Mouse (Mus musculus) heart, postnatal 0 days (tissue): ENCODE measurements around the gene Stra6. TPM values are rescaled to one million over a fixed set of nuclear protein-coding genes. Genes with fewer than 3 reads are reported as not detected.

Experiments
- ATAC-seq: fragments of 200-750 bp; cut with Nextera tagmentation; 2 replicates; pipeline ENCODE4 v1.8.0; 2017; ENCODE audit warnings: low read depth, moderate number of reproducible peaks, moderate library complexity; ENCODE audit not compliant: insufficient read depth
- DNase-seq: peaks from one replicate; pipeline ENCODE4 v3.0.0-alpha.2; 2016; ENCODE audit warnings: low spot score
- H3K27ac ChIP-seq: fragments of 300-500 bp; sonication (generic); 2 replicates; pipeline ENCODE4 v1.5.1; 2014; ENCODE audit warnings: low read depth, mild to moderate bottlenecking
- H3K27me3 ChIP-seq: fragments of 300-500 bp; sonication (generic); 2 replicates; pipeline ENCODE4 v1.6.1; 2014; ENCODE audit warnings: low read length, mixed read lengths; ENCODE audit not compliant: control insufficient read depth, insufficient read depth
- H3K36me3 ChIP-seq: fragments of 300-500 bp; sonication (generic); replicated peaks from 2 replicates; pipeline ENCODE4 v1.6.1; 2014; ENCODE audit warnings: low read length, mixed read lengths; ENCODE audit not compliant: control insufficient read depth, insufficient read depth
- H3K4me1 ChIP-seq: fragments of 300-500 bp; sonication (generic); 2 replicates; pipeline ENCODE4 v1.6.1; 2014; ENCODE audit warnings: antibody characterized with exemption; ENCODE audit not compliant: control insufficient read depth, insufficient read depth
- H3K4me2 ChIP-seq: fragments of 300-500 bp; sonication (generic); 2 replicates; pipeline ENCODE4 v1.6.1; 2014; ENCODE audit warnings: low read depth, mild to moderate bottlenecking, low read length, moderate library complexity
- H3K4me3 ChIP-seq: fragments of 300-500 bp; sonication (generic); 2 replicates; pipeline ENCODE4 v1.5.1; 2014; ENCODE audit warnings: low read depth, low read length
- H3K9ac ChIP-seq: fragments of 300-500 bp; sonication (generic); replicated peaks from 2 replicates; pipeline ENCODE4 v1.6.1; 2014; ENCODE audit warnings: low read depth, low read length, mixed read lengths
- H3K9me3 ChIP-seq: fragments of 300-500 bp; sonication (generic); replicated peaks from 2 replicates; pipeline ENCODE4 v1.6.1; 2016; ENCODE audit warnings: low read length; ENCODE audit not compliant: control insufficient read depth
- CTCF ChIP-seq: IDR thresholded peaks from 2 replicates; pipeline ENCODE4 v1.5.1; 2016; ENCODE audit warnings: antibody characterized with exemption, control low read depth, low read depth
- EP300 ChIP-seq: IDR thresholded peaks from 2 replicates; pipeline ENCODE4 v1.6.1; 2016; ENCODE audit warnings: antibody characterized with exemption, low read depth
- WGBS: fragments of 180-500 bp; shearing (Covaris S2); extraction: QIAGEN DNeasy Blood & Tissue Kit; methylation state at CpG from one replicate; pipeline ENCODE4 v1.1.7; 2014; 5-methylcytosine and 5-hydroxymethylcytosine counted together
- polyA plus RNA-seq: library from polyadenylated mRNA; unstranded; fragments of >200 nt; fragmentation: Nextera tagmentation; extraction: Ambion mirVana; gene quantifications from 2 replicates; pipeline ENCODE4 v1.2.1, GENCODE M21; 2015
- total RNA-seq: library from RNA; depleted of rRNA; stranded (reverse); fragments of >200 nt; gene quantifications from 2 replicates; pipeline ENCODE4 v1.2.3, GENCODE M21; 2014; ENCODE audit warnings: low replicate concordance

Gene Stra6
- total and polyA plus RNA-seq, 2 experiments from 2014 or later: 0.05 TPM; not detected in 1

GRCm38 (mm10) chr9:58162173-58162572 lies 98.6 kb downstream of the Stra6 start:
- Histone ChIP-seq H3K9ac (no peak overlapping the region), H3K9me3 (no peaks in the 10 kb centered on the region; the same call in 1 of the 2 replicates), H3K27me3 (no peaks in the 10 kb centered on the region), H3K27ac (no peak overlapping the region), H3K36me3 (no peaks in the 10 kb centered on the region), H3K4me3 (no peak overlapping the region), H3K4me1 (no peaks in the 10 kb centered on the region), H3K4me2 (no peak overlapping the region)
- DNase-seq: no peak
- WGBS: 85% methylated on average over 3 of the region's 3 CpGs
- no peak for ATAC-seq
- TF ChIP-seq EP300: no peak
- no peak for TF ChIP-seq CTCF

DNA sequence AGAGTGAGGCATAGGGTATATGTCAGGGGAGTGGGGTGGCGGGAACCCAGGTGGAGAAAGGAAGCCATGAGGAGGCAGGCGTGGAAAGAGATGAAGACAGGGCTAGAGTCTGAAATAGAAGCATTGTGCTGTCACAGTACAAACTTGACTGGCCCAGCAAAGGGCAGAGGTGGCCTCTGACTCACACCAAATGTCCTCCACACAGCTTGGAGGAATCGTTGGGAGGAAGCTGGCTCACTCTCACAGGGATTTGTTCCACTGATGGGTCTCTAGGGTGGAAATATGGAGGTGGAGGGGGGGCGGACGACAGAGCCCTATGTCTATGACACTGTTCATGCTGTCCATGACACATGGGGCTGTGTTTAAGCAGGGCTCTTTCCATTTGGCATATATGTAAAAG lies 99.6 kb downstream of the Stra6 start:
- H3K4me3 ChIP-seq: no peak overlapping the region
- ATAC-seq (no peak), DNase-seq (no peak)
- no peaks in the 10 kb centered on the region for H3K27me3 ChIP-seq
- H3K4me1 ChIP-seq: no peaks in the 10 kb centered on the region
- no peak overlapping the region for H3K9ac ChIP-seq
- 40% methylated on average over 5 of the region's 5 CpGs for WGBS
- no peak overlapping the region for H3K27ac ChIP-seq
- TF ChIP-seq EP300: no peak
- TF ChIP-seq CTCF: no peak
- H3K4me2 ChIP-seq: no peak overlapping the region
- H3K9me3 ChIP-seq: no peaks in the 10 kb centered on the region; the same call in 1 of the 2 replicates
- no peaks in the 10 kb centered on the region for H3K36me3 ChIP-seq

DNA sequence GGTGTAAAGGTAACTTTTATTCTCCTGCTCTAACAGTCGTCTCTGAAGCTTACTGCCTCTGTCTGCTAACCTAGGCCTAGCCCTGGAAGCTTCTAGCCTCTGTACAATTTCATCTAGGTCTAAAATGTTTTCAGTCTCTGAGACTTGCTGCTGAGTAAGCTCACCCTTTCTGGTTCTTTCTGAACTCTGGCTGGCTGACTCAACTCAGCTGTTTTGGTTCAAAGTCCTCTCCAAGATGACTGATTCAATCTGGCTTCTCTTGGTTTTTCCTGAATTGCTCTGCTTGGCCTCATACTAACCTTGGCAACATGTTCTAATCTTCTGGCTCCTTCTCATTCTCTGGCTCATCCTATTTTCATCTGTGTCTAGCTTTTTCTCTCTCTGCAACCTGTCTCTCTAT lies 102.2 kb downstream of the Stra6 start:
- WGBS: 84% methylated on average over 1 of the region's 1 CpGs
- ATAC-seq (no peak), DNase-seq (no peak)
- Histone ChIP-seq H3K36me3 (no peaks in the 10 kb centered on the region), H3K4me1 (no peaks in the 10 kb centered on the region), H3K4me3 (no peak overlapping the region), H3K9me3 (no peaks in the 10 kb centered on the region; the same call in 1 of the 2 replicates), H3K9ac (no peak overlapping the region), H3K4me2 (no peak overlapping the region), H3K27ac (no peak overlapping the region), H3K27me3 (no peaks in the 10 kb centered on the region)
- no peak for TF ChIP-seq EP300

DNA sequence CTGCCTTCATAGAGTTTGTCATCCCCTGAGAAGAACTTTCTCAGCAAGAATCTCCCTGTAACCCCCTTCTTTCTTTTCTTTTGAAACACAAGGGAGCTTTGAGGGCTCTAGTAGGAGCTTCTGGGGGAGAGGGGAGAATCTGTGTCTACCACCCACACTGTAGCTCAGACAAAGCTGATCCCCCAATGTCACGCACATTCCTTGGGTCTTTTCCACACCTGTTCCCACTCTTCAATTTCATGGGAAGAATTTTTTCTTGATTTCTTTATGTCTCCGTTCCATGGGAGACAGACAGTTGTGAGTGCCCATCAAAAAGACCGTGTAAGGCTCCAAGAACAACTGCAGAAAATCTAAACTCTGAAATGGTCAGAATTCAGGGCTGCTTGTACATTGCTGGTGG lies 105.3 kb downstream of the Stra6 start:
- TF ChIP-seq EP300: no peak
- TF ChIP-seq CTCF: no peak
- no peak for ATAC-seq
- Histone ChIP-seq H3K4me3 (no peak overlapping the region), H3K4me2 (no peak overlapping the region), H3K27me3 (no peaks in the 10 kb centered on the region), H3K9ac (no peak overlapping the region), H3K36me3 (no peaks in the 10 kb centered on the region), H3K4me1 (no peaks in the 10 kb centered on the region), H3K27ac (no peak overlapping the region), H3K9me3 (no peaks in the 10 kb centered on the region; the same call in 1 of the 2 replicates)
- no peak for DNase-seq
- whole genome bisulfite sequencing: 75% methylated on average over 3 of the region's 3 CpGs

DNA sequence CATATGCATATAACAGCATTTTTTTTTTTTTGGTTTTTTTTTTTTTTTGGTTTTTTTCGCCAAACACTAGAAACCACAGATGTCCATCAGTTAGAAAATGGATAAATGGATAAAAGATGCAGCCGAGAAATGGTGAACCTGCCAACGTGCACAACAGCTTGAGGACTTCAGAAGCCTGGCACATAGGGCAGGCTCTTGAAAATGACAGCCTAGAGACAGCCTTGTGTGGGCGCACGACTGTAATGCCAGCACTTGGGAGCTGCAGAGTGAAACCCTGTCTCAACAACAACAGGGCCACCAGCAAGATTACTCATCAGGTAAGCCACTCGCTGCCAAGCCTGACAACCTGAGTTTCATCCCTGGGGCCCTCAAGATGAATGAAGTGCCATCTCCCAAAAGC lies 105.8 kb downstream of the Stra6 start:
- Histone ChIP-seq H3K9ac (no peak overlapping the region), H3K4me3 (no peak overlapping the region), H3K27me3 (no peaks in the 10 kb centered on the region), H3K4me1 (no peaks in the 10 kb centered on the region), H3K27ac (no peak overlapping the region), H3K9me3 (no peaks in the 10 kb centered on the region; the same call in 1 of the 2 replicates), H3K36me3 (no peaks in the 10 kb centered on the region), H3K4me2 (no peak overlapping the region)
- no peak for DNase-seq
- 75% methylated on average over 6 of the region's 6 CpGs for WGBS
- TF ChIP-seq CTCF: no peak
- TF ChIP-seq EP300: no peak
- no peak for ATAC-seq

- Histone ChIP-seq H3K4me1 (no peaks in the 10 kb centered on the region), H3K9me3 (no peaks in the 10 kb centered on the region), H3K27ac (no peak overlapping the region), H3K27me3 (no peaks in the 10 kb centered on the region), H3K9ac (no peak overlapping the region), H3K36me3 (no peaks in the 10 kb centered on the region), H3K4me2 (no peak overlapping the region), H3K4me3 (no peak overlapping the region)
- no peak for TF ChIP-seq CTCF
- no peak for TF ChIP-seq EP300
- WGBS: 55% methylated on average over 2 of the region's 2 CpGs
- ATAC-seq (no peak), DNase-seq (no peak)
Measured at GRCm38 (mm10) chr9:58172863-58173262, 109.3 kb downstream of the Stra6 start.
